Mouse (Mus musculus): Measurements from ENCODE around the gene Pced1a. TPM values are rescaled to one million over a fixed set of nuclear protein-coding genes. Genes with fewer than 3 reads are reported as not detected.

Gene Pced1a
- polyA plus RNA-seq, 1 experiment from 2014 or later, result 14.6 TPM

DNA sequence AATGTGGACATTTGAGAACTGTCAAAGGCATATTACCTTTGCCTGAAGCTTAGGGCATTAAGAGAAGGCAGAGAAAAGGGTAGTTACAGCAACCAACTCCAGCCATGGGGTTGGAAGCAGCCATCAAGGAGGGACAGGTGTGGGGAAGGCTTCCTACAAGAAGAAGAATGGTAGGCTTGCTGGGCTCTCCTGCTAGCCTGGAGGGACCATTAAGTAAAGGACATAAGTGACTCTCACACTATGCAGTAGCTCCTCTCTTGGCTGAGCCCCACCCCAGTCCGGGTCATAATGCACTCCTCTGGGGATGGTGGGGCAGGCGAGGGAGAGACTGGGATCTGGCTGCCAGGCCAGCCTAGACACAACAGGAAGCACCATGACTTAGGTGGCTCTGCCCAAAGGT is 18.3 kb downstream of the Pced1a start, which contains the start of gene Tmem239:
Tmem239 (plus strand) TSS at position 301 of the 400 bp plus-strand sequence.
- no peak within 1 kb of the TSS for H3K4me2 ChIP-seq
- no peak within 1 kb of the TSS for H3K9ac ChIP-seq (replicated peaks)
- H3K27me3 ChIP-seq, result peaks cover 3% of the 10 kb centered on the region; the same call in 1 of the 2 replicates
- no peaks in the 10 kb centered on the region for H3K9me3 ChIP-seq
- no peaks in the 10 kb centered on the region for H3K36me3 ChIP-seq
- WGBS, result 74% methylated on average over 2 of the region's 2 CpGs
- H3K27ac ChIP-seq, result no peak within 1 kb of the TSS
- ATAC-seq (ENCODE audit: insufficient number of reproducible peaks, insufficient read depth, low FRiP score, low TSS enrichment, low read depth), result no peak
- no peak within 1 kb of the TSS for H3K4me3 ChIP-seq (replicated peaks)
- peaks cover 22% of the 10 kb centered on the region for H3K4me1 ChIP-seq (replicated peaks)

DNA sequence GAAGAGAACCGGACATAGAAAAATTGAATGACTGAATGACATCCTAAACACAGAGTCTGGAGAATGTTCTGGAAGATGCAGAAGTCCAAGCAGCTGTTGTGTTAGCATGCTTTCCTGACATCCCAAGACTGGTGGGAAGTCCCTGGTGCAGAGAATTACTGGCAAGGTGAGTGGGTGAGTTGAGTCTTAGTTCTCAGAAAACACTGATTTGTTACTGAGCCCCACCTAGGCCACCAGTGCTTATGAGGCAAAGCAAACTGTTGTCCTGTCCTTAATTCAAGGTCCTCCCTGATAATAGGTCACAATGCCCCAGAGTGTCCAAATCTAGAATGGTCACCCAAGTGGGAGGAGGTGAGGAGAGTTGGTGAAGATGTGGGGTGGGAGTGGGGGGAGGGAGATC is 19.6 kb downstream of the Pced1a start, which contains the start of the genes Gm28372 and 1700020A23Rik:
Gm28372 (plus strand) TSS at position 301 of the 400 bp plus-strand sequence.
1700020A23Rik (plus strand) TSS at position 321 of the 400 bp plus-strand sequence.
- Histone ChIP-seq H3K4me1 (replicated peaks) (peaks cover 28% of the 10 kb centered on the region), H3K9ac (replicated peaks) (no peak within 1 kb of the TSS), H3K27ac (no peak within 1 kb of the TSS), H3K36me3 (no peaks in the 10 kb centered on the region), H3K4me3 (replicated peaks) (no peak within 1 kb of the TSS), H3K9me3 (no peaks in the 10 kb centered on the region), H3K27me3 (peaks cover 3% of the 10 kb centered on the region; the same call in 1 of the 2 replicates), H3K4me2 (no peak within 1 kb of the TSS)
- WGBS, result 83% methylated on average over 1 of the region's 1 CpGs
- no peak for ATAC-seq (ENCODE audit: insufficient number of reproducible peaks, insufficient read depth, low FRiP score, low TSS enrichment, low read depth)

- H3K4me3 ChIP-seq (replicated peaks), result no peak overlapping the region
- no peak overlapping the region for H3K9ac ChIP-seq (replicated peaks)
- ATAC-seq (ENCODE audit: insufficient number of reproducible peaks, insufficient read depth, low FRiP score, low TSS enrichment, low read depth), result no peak
- H3K36me3 ChIP-seq, result no peaks in the 10 kb centered on the region
- 86% methylated on average over 4 of the region's 4 CpGs for WGBS
- H3K27ac ChIP-seq, result no peak overlapping the region
- H3K4me2 ChIP-seq, result no peak overlapping the region
- no peaks in the 10 kb centered on the region for H3K9me3 ChIP-seq
- peaks cover 19% of the 10 kb centered on the region for H3K4me1 ChIP-seq (replicated peaks)
- H3K27me3 ChIP-seq, result peaks cover 3% of the 10 kb centered on the region; the same call in 1 of the 2 replicates
Observed at GRCm38 (mm10) chr2:130401891-130402290, 22.6 kb downstream of the Pced1a start.

GRCm38 (mm10) chr2:130400046-130400445 is 24.5 kb downstream of the Pced1a start:
- peaks cover 12% of the 10 kb centered on the region for H3K36me3 ChIP-seq
- no peak overlapping the region for H3K9ac ChIP-seq (replicated peaks)
- ATAC-seq (ENCODE audit: insufficient number of reproducible peaks, insufficient read depth, low FRiP score, low TSS enrichment, low read depth), result no peak
- H3K4me2 ChIP-seq, result no peak overlapping the region
- no peaks in the 10 kb centered on the region for H3K27me3 ChIP-seq
- 80% methylated on average over 1 of the region's 1 CpGs for WGBS
- H3K9me3 ChIP-seq, result no peaks in the 10 kb centered on the region
- H3K4me3 ChIP-seq (replicated peaks), result no peak overlapping the region
- H3K4me1 ChIP-seq (replicated peaks), result peaks cover 27% of the 10 kb centered on the region
- no peak overlapping the region for H3K27ac ChIP-seq

DNA sequence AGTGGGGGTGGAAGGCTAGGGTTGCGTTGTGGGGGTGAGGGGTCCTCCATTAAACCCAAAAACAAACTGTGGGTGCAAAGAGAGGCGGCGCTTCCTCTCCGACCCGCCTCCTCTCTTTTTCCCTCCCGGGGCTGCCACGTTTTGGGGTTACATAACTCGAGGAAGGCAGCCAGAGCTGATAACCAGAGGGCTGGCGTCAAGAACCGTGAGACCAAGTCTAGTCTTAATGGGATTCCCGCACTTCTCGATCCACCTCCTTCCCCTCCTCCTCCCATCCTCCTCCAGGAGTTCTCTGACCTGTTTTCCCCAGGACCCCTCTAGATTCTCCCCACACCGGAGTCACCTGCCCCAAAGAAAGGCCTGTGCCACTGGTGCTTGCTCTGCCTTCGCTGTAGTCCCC is 26.4 kb downstream of the Pced1a start:
- ATAC-seq (ENCODE audit: insufficient number of reproducible peaks, insufficient read depth, low FRiP score, low TSS enrichment, low read depth), result no peak
- Histone ChIP-seq H3K36me3 (peaks cover 31% of the 10 kb centered on the region), H3K4me2 (peak overlapping the region; percentile 82), H3K9me3 (no peaks in the 10 kb centered on the region), H3K4me1 (replicated peaks) (peaks cover 27% of the 10 kb centered on the region), H3K9ac (replicated peaks) (peak overlapping the region; percentile 91), H3K4me3 (replicated peaks) (peak overlapping the region; percentile 72), H3K27me3 (no peaks in the 10 kb centered on the region), H3K27ac (peak overlapping the region; percentile 89)
- 12% methylated on average over 14 of the region's 14 CpGs for WGBS

GRCm38 (mm10) chr2:130397186-130397985 is 27.1 kb downstream of the Pced1a start, which contains the start of gene Cpxm1:
Cpxm1 (minus strand) TSS chr2:130397574.
- under 1% methylated on average over 49 of the region's 53 CpGs for WGBS

GRCm38 (mm10) chr2:130395696-130396095 is 28.8 kb downstream of the Pced1a start:
- ATAC-seq (ENCODE audit: insufficient number of reproducible peaks, insufficient read depth, low FRiP score, low TSS enrichment, low read depth), result no peak

More at GRCm38 (mm10) chr2:130397186-130397985, 27.1 kb downstream of the Pced1a start, which contains the start of gene Cpxm1:
- Histone ChIP-seq H3K36me3 (peaks cover 38% of the 10 kb centered on the region), H3K27me3 (no peaks in the 10 kb centered on the region), H3K4me2 (peak within 1 kb of the TSS; percentile 82), H3K27ac (peak within 1 kb of the TSS; percentile 89), H3K4me3 (replicated peaks) (peak within 1 kb of the TSS; percentile 72), H3K9me3 (no peaks in the 10 kb centered on the region), H3K4me1 (replicated peaks) (peaks cover 27% of the 10 kb centered on the region), H3K9ac (replicated peaks) (peak within 1 kb of the TSS; percentile 91)
- peak; percentile 91 for ATAC-seq (ENCODE audit: insufficient number of reproducible peaks, insufficient read depth, low FRiP score, low TSS enrichment, low read depth)

DNA sequence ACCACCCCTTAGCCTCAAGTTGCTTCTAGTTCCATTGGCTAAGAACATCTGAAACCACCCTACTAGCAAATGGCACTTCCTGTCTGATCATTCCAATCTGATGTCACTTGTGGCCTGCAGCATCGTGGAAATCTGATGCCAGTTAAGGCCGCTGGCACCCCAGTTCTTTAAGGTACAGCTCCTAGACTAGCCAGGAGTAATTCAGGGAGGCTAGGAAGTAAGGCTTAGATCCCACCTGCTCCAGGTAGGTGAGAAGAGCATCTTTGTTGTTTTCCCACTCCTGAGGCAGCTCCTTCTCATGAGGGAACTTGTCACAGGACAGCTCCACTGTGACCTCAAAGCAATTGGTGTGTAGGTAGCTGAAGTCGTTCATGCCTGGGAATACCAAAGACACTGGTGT is 31.7 kb downstream of the Pced1a start:
- no peak overlapping the region for H3K9ac ChIP-seq (replicated peaks)
- H3K9me3 ChIP-seq, result no peaks in the 10 kb centered on the region
- 88% methylated on average over 3 of the region's 3 CpGs for WGBS
- H3K4me1 ChIP-seq (replicated peaks), result peaks cover 13% of the 10 kb centered on the region
- ATAC-seq (ENCODE audit: insufficient number of reproducible peaks, insufficient read depth, low FRiP score, low TSS enrichment, low read depth), result no peak
- peaks cover 65% of the 10 kb centered on the region for H3K36me3 ChIP-seq
- no peak overlapping the region for H3K4me2 ChIP-seq
- no peak overlapping the region for H3K27ac ChIP-seq
- no peaks in the 10 kb centered on the region for H3K27me3 ChIP-seq
- no peak overlapping the region for H3K4me3 ChIP-seq (replicated peaks)

More at GRCm38 (mm10) chr2:130395696-130396095, 28.8 kb downstream of the Pced1a start:
- 90% methylated on average over 11 of the region's 11 CpGs for WGBS
- H3K9ac ChIP-seq (replicated peaks), result no peak overlapping the region
- peaks cover 53% of the 10 kb centered on the region for H3K36me3 ChIP-seq
- H3K27me3 ChIP-seq, result no peaks in the 10 kb centered on the region
- peaks cover 22% of the 10 kb centered on the region for H3K4me1 ChIP-seq (replicated peaks)
- H3K9me3 ChIP-seq, result no peaks in the 10 kb centered on the region
- 0 out of 2 replicates have a peak overlapping the region, but pooled peaks have one; percentile 82 for H3K4me2 ChIP-seq
- H3K27ac ChIP-seq, result no peak overlapping the region
- 0 out of 2 replicates have a peak overlapping the region, but pooled peaks have one; percentile 72 for H3K4me3 ChIP-seq (replicated peaks)

- Histone ChIP-seq H3K9ac (replicated peaks) (no peak overlapping the region), H3K4me3 (replicated peaks) (no peak overlapping the region), H3K4me2 (no peak overlapping the region), H3K36me3 (peaks cover 64% of the 10 kb centered on the region), H3K27ac (no peak overlapping the region), H3K27me3 (no peaks in the 10 kb centered on the region), H3K4me1 (replicated peaks) (peaks cover 1% of the 10 kb centered on the region), H3K9me3 (no peaks in the 10 kb centered on the region)
- WGBS, result 84% methylated on average over 11 of the region's 11 CpGs
- no peak for ATAC-seq (ENCODE audit: insufficient number of reproducible peaks, insufficient read depth, low FRiP score, low TSS enrichment, low read depth)
Observed at GRCm38 (mm10) chr2:130390993-130391625, 33.4 kb downstream of the Pced1a start.

GRCm38 (mm10) chr2:130388796-130389195 is 35.7 kb downstream of the Pced1a start:
- H3K36me3 ChIP-seq, result peaks cover 41% of the 10 kb centered on the region
- no peak overlapping the region for H3K27ac ChIP-seq
- 0 out of 2 replicates have a peak, but pooled peaks cover 4% of the 10 kb centered on the region for H3K9me3 ChIP-seq
- H3K4me2 ChIP-seq, result no peak overlapping the region
- H3K27me3 ChIP-seq, result no peaks in the 10 kb centered on the region
- no peak for ATAC-seq (ENCODE audit: insufficient number of reproducible peaks, insufficient read depth, low FRiP score, low TSS enrichment, low read depth)
- H3K4me3 ChIP-seq (replicated peaks), result no peak overlapping the region
- WGBS, result 83% methylated on average over 2 of the region's 2 CpGs
- H3K4me1 ChIP-seq (replicated peaks), result no peaks in the 10 kb centered on the region
- H3K9ac ChIP-seq (replicated peaks), result no peak overlapping the region

GRCm38 (mm10) chr2:130386212-130386611 is 38.3 kb downstream of the Pced1a start:
- Histone ChIP-seq H3K36me3 (peaks cover 16% of the 10 kb centered on the region), H3K9me3 (0 out of 2 replicates have a peak, but pooled peaks cover 4% of the 10 kb centered on the region), H3K4me2 (no peak overlapping the region), H3K27ac (no peak overlapping the region), H3K27me3 (no peaks in the 10 kb centered on the region), H3K9ac (replicated peaks) (no peak overlapping the region), H3K4me3 (replicated peaks) (no peak overlapping the region), H3K4me1 (replicated peaks) (no peaks in the 10 kb centered on the region; the same call in 1 of the 2 replicates)
- ATAC-seq (ENCODE audit: insufficient number of reproducible peaks, insufficient read depth, low FRiP score, low TSS enrichment, low read depth), result no peak
- 62% methylated on average over 1 of the region's 1 CpGs for WGBS
